Mouse (Mus musculus): ENCODE measurements around the gene Tubb5. TPM values are rescaled to one million over a fixed set of nuclear protein-coding genes. Genes with fewer than 3 reads are reported as not detected.

Gene Tubb5
- polyA plus RNA-seq, 1 experiment = 1,430 TPM

- Histone ChIP-seq H3K36me3 (ENCODE audit: control insufficient read depth, insufficient read depth, low read length, poor library complexity, severe bottlenecking) (no peaks in the 10 kb centered on the region), H3K9ac (ENCODE audit: low read depth, poor library complexity, severe bottlenecking) (no peak overlapping the region), H3K27me3 (ENCODE audit: control insufficient read depth, insufficient read depth, low read length, poor library complexity, severe bottlenecking) (no peaks in the 10 kb centered on the region), H3K9me3 (replicated peaks; ENCODE audit: control insufficient read depth, insufficient read depth, low read length, poor library complexity, severe bottlenecking) (no peaks in the 10 kb centered on the region), H3K4me3 (ENCODE audit: low read depth, low read length) (0 out of 2 replicates have a peak overlapping the region, but pooled peaks have one; percentile 6), H3K27ac (ENCODE audit: insufficient read depth, low read length) (no peak overlapping the region), H3K4me1 (ENCODE audit: control insufficient read depth, insufficient read depth, low read length) (peaks cover 14% of the 10 kb centered on the region)
- TF ChIP-seq EP300 (IDR thresholded peaks at IDR 0.05; ENCODE audit: insufficient read depth, low read depth, low read length) = no peak
- TF ChIP-seq POLR2A (IDR thresholded peaks at IDR 0.05; ENCODE audit: insufficient read depth, low read length) = no peak
- no peak for TF ChIP-seq CTCF (IDR thresholded peaks at IDR 0.05; ENCODE audit: low read depth, low read length)
Observed at GRCm38 (mm10) chr17:35817226-35817625, 20.9 kb downstream of the Tubb5 start.

GRCm38 (mm10) chr17:35816686-35817085 is 21.4 kb downstream of the Tubb5 start:
- peaks cover 14% of the 10 kb centered on the region for H3K4me1 ChIP-seq (ENCODE audit: control insufficient read depth, insufficient read depth, low read length)
- no peak overlapping the region for H3K27ac ChIP-seq (ENCODE audit: insufficient read depth, low read length)
- no peak overlapping the region for H3K4me3 ChIP-seq (ENCODE audit: low read depth, low read length)
- no peak for TF ChIP-seq EP300 (IDR thresholded peaks at IDR 0.05; ENCODE audit: insufficient read depth, low read depth, low read length)
- no peak for TF ChIP-seq POLR2A (IDR thresholded peaks at IDR 0.05; ENCODE audit: insufficient read depth, low read length)
- TF ChIP-seq CTCF (IDR thresholded peaks at IDR 0.05; ENCODE audit: low read depth, low read length) = no peak
- no peaks in the 10 kb centered on the region for H3K36me3 ChIP-seq (ENCODE audit: control insufficient read depth, insufficient read depth, low read length, poor library complexity, severe bottlenecking)
- no peaks in the 10 kb centered on the region for H3K27me3 ChIP-seq (ENCODE audit: control insufficient read depth, insufficient read depth, low read length, poor library complexity, severe bottlenecking)
- H3K9ac ChIP-seq (ENCODE audit: low read depth, poor library complexity, severe bottlenecking) = no peak overlapping the region
- H3K9me3 ChIP-seq (replicated peaks; ENCODE audit: control insufficient read depth, insufficient read depth, low read length, poor library complexity, severe bottlenecking) = no peaks in the 10 kb centered on the region

- no peaks in the 10 kb centered on the region for H3K27me3 ChIP-seq (ENCODE audit: control insufficient read depth, insufficient read depth, low read length, poor library complexity, severe bottlenecking)
- no peak overlapping the region for H3K9ac ChIP-seq (ENCODE audit: low read depth, poor library complexity, severe bottlenecking)
- H3K27ac ChIP-seq (ENCODE audit: insufficient read depth, low read length) = no peak overlapping the region
- H3K36me3 ChIP-seq (ENCODE audit: control insufficient read depth, insufficient read depth, low read length, poor library complexity, severe bottlenecking) = no peaks in the 10 kb centered on the region
- H3K4me1 ChIP-seq (ENCODE audit: control insufficient read depth, insufficient read depth, low read length) = peaks cover 14% of the 10 kb centered on the region
- no peaks in the 10 kb centered on the region for H3K9me3 ChIP-seq (replicated peaks; ENCODE audit: control insufficient read depth, insufficient read depth, low read length, poor library complexity, severe bottlenecking)
- H3K4me3 ChIP-seq (ENCODE audit: low read depth, low read length) = no peak overlapping the region
- TF ChIP-seq CTCF (IDR thresholded peaks at IDR 0.05; ENCODE audit: low read depth, low read length) = no peak
- no peak for TF ChIP-seq EP300 (IDR thresholded peaks at IDR 0.05; ENCODE audit: insufficient read depth, low read depth, low read length)
- TF ChIP-seq POLR2A (IDR thresholded peaks at IDR 0.05; ENCODE audit: insufficient read depth, low read length) = no peak
Observed at GRCm38 (mm10) chr17:35815836-35816235, 22.3 kb downstream of the Tubb5 start.

GRCm38 (mm10) chr17:35814678-35815077 is 23.4 kb downstream of the Tubb5 start:
- TF ChIP-seq CTCF (IDR thresholded peaks at IDR 0.05; ENCODE audit: low read depth, low read length) (no peak), POLR2A (IDR thresholded peaks at IDR 0.05; ENCODE audit: insufficient read depth, low read length) (no peak), EP300 (IDR thresholded peaks at IDR 0.05; ENCODE audit: insufficient read depth, low read depth, low read length) (no peak)
- H3K9me3 ChIP-seq (replicated peaks; ENCODE audit: control insufficient read depth, insufficient read depth, low read length, poor library complexity, severe bottlenecking) = no peaks in the 10 kb centered on the region
- H3K27me3 ChIP-seq (ENCODE audit: control insufficient read depth, insufficient read depth, low read length, poor library complexity, severe bottlenecking) = no peaks in the 10 kb centered on the region
- no peak overlapping the region for H3K4me3 ChIP-seq (ENCODE audit: low read depth, low read length)
- H3K9ac ChIP-seq (ENCODE audit: low read depth, poor library complexity, severe bottlenecking) = no peak overlapping the region
- no peak overlapping the region for H3K27ac ChIP-seq (ENCODE audit: insufficient read depth, low read length)
- H3K36me3 ChIP-seq (ENCODE audit: control insufficient read depth, insufficient read depth, low read length, poor library complexity, severe bottlenecking) = no peaks in the 10 kb centered on the region
- peaks cover 13% of the 10 kb centered on the region for H3K4me1 ChIP-seq (ENCODE audit: control insufficient read depth, insufficient read depth, low read length)

GRCm38 (mm10) chr17:35813653-35814052 is 24.5 kb downstream of the Tubb5 start:
- Histone ChIP-seq H3K9ac (ENCODE audit: low read depth, poor library complexity, severe bottlenecking) (no peak overlapping the region), H3K36me3 (ENCODE audit: control insufficient read depth, insufficient read depth, low read length, poor library complexity, severe bottlenecking) (no peaks in the 10 kb centered on the region), H3K9me3 (replicated peaks; ENCODE audit: control insufficient read depth, insufficient read depth, low read length, poor library complexity, severe bottlenecking) (no peaks in the 10 kb centered on the region), H3K4me1 (ENCODE audit: control insufficient read depth, insufficient read depth, low read length) (peaks cover 14% of the 10 kb centered on the region), H3K27me3 (ENCODE audit: control insufficient read depth, insufficient read depth, low read length, poor library complexity, severe bottlenecking) (no peaks in the 10 kb centered on the region), H3K27ac (ENCODE audit: insufficient read depth, low read length) (no peak overlapping the region), H3K4me3 (ENCODE audit: low read depth, low read length) (no peak overlapping the region)
- TF ChIP-seq CTCF (IDR thresholded peaks at IDR 0.05; ENCODE audit: low read depth, low read length) (no peak), POLR2A (IDR thresholded peaks at IDR 0.05; ENCODE audit: insufficient read depth, low read length) (no peak), EP300 (IDR thresholded peaks at IDR 0.05; ENCODE audit: insufficient read depth, low read depth, low read length) (no peak)

GRCm38 (mm10) chr17:35813245-35813647 is 24.9 kb downstream of the Tubb5 start:
- H3K4me1 ChIP-seq (ENCODE audit: control insufficient read depth, insufficient read depth, low read length) = peaks cover 14% of the 10 kb centered on the region
- no peaks in the 10 kb centered on the region for H3K27me3 ChIP-seq (ENCODE audit: control insufficient read depth, insufficient read depth, low read length, poor library complexity, severe bottlenecking)
- H3K27ac ChIP-seq (ENCODE audit: insufficient read depth, low read length) = peak overlapping the region; percentile 22; the same call in 1 of the 2 replicates
- H3K9ac ChIP-seq (ENCODE audit: low read depth, poor library complexity, severe bottlenecking) = no peak overlapping the region
- H3K4me3 ChIP-seq (ENCODE audit: low read depth, low read length) = no peak overlapping the region
- H3K9me3 ChIP-seq (replicated peaks; ENCODE audit: control insufficient read depth, insufficient read depth, low read length, poor library complexity, severe bottlenecking) = no peaks in the 10 kb centered on the region
- H3K36me3 ChIP-seq (ENCODE audit: control insufficient read depth, insufficient read depth, low read length, poor library complexity, severe bottlenecking) = no peaks in the 10 kb centered on the region
- no peak for TF ChIP-seq POLR2A (IDR thresholded peaks at IDR 0.05; ENCODE audit: insufficient read depth, low read length)
- TF ChIP-seq CTCF (IDR thresholded peaks at IDR 0.05; ENCODE audit: low read depth, low read length) = no peak
- TF ChIP-seq EP300 (IDR thresholded peaks at IDR 0.05; ENCODE audit: insufficient read depth, low read depth, low read length) = no peak
